ENCODE assay signal across 14 mouse cellular contexts in the genomic region with DNA sequence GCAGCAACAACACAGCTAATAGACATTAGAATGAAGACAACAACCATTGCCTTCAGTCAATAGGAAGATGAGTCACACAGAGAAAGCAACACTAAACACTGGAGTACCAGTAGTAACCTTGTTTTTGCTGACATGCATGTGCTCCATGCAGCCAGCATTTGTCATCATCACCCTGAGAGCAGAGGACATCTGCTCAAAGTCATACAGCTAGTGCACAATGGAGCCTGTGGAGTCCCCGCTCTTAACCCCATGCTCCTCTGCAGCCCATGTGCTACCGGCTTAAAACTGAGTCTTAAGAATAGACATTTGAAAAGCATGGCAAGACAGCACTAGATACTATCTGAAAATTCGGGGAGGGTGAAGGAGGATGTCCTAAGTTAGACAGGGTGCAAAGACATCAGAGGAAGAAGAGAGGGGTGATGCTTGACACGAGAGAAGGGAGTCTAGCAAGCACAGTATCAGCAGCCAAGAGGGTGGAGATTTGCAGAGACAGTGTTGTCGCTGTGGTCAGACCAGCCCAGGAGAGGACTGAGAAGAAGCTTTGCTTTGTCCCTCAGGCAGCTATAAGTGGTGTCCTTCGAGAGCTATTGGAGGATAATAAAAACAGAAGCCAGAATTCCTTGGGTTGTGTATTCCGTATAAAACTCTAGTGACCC.
"Had no signal": no experiment of that assay in that cellular context is flagged by ENCODE, and none has a peak within 500 bp of the region (broad histone marks: within the 10 kb centered on the region; RNA-seq: fewer than 3 reads in every experiment).

No protein-coding gene starts in this region.

- H3K36me3 ChIP-seq: kidney, embryonic 15.5 days; liver, embryonic 13.5 days; midbrain, embryonic 12.5 days; midbrain, embryonic 15.5 days; neural tube, embryonic 12.5 days had no signal

- H3K9me3 ChIP-seq: kidney, embryonic 15.5 days; liver, embryonic 13.5 days; midbrain, embryonic 12.5 days; midbrain, embryonic 15.5 days; neural tube, embryonic 12.5 days had no signal

- DNase-seq: kidney, adult 11 months; kidney, adult 8-10 months; kidney, postnatal 10 days; kidney, postnatal 36 days; layer of hippocampus, postnatal 36 days; liver, embryonic 13.5 days; thymus, adult 18-20 months; thymus, postnatal 36 days had no signal

- H3K4me2 ChIP-seq: kidney, embryonic 15.5 days; liver, embryonic 13.5 days; midbrain, embryonic 12.5 days; midbrain, embryonic 15.5 days; neural tube, embryonic 12.5 days had no signal

- H3K4me3 ChIP-seq: kidney, embryonic 15.5 days; left cerebral cortex, adult 2 months; liver, embryonic 13.5 days; midbrain, embryonic 12.5 days; midbrain, embryonic 15.5 days; neural tube, embryonic 12.5 days had no signal

- ATAC-seq: midbrain, embryonic 15.5 days had no signal

- H3K27ac ChIP-seq: kidney, embryonic 15.5 days; left cerebral cortex, adult 2 months; liver, embryonic 13.5 days; macrophage; midbrain, embryonic 12.5 days; midbrain, embryonic 15.5 days; neural tube, embryonic 12.5 days had no signal

- H3K4me1 ChIP-seq: liver, embryonic 13.5 days had no signal

- H3K27me3 ChIP-seq: kidney, embryonic 15.5 days; liver, embryonic 13.5 days; midbrain, embryonic 12.5 days; midbrain, embryonic 15.5 days; neural tube, embryonic 12.5 days had no signal

- H3K9ac ChIP-seq: kidney, embryonic 15.5 days; liver, embryonic 13.5 days; midbrain, embryonic 12.5 days; midbrain, embryonic 15.5 days; neural tube, embryonic 12.5 days had no signal
